Mouse (Mus musculus) stomach, embryonic 14.5 days (tissue): ENCODE results near the gene Cdk10. TPM values are rescaled to one million over a fixed set of nuclear protein-coding genes. Genes with fewer than 3 reads are reported as not detected.

Source experiments
- polyA plus RNA-seq: library from polyadenylated mRNA; unstranded; fragments of >200 nt; fragmentation: Nextera tagmentation; extraction: Ambion mirVana; gene quantifications from 2 replicates; pipeline ENCODE4 v1.2.1, GENCODE M21; 2014

Gene Cdk10
- polyA plus RNA-seq, 1 experiment from 2014 or later, result 37.5 TPM

Other genes with a start within 250 kb of the Cdk10 start
- 52.5 and 55.5 TPM in 2 replicates for gene Ankrd11, start 182.6 kb upstream of the Cdk10 start, polyA plus RNA-seq
- gene Spg7, start 161.9 kb upstream of the Cdk10 start, polyA plus RNA-seq, result 47.6 and 54.3 TPM in 2 replicates
- gene Rpl13, start 122.5 kb upstream of the Cdk10 start, polyA plus RNA-seq, result 1,772 and 1,775 TPM in 2 replicates
- 0.56 and 1.2 TPM in 2 replicates for gene Cpne7, start 107.5 kb upstream of the Cdk10 start, polyA plus RNA-seq
- 20.4 and 23.9 TPM in 2 replicates for gene Sult5a1, start 66.5 kb upstream of the Cdk10 start, polyA plus RNA-seq
- 1.1 and 1.7 TPM in 2 replicates for gene Dpep1, start 38.6 kb upstream of the Cdk10 start, polyA plus RNA-seq
- 90.6 and 106 TPM in 2 replicates for gene Chmp1a, start 12.1 kb upstream of the Cdk10 start, polyA plus RNA-seq
- gene Spata33, start 12.0 kb upstream of the Cdk10 start, polyA plus RNA-seq, result 4.1 and 5.7 TPM in 2 replicates
- gene Spata2l, start 11.4 kb downstream of the Cdk10 start, polyA plus RNA-seq, result 4.1 and 4.7 TPM in 2 replicates
- gene Zfp276, start 29.4 kb downstream of the Cdk10 start, polyA plus RNA-seq, result 21.8 and 23.2 TPM in 2 replicates
- gene Vps9d1, start 29.5 kb downstream of the Cdk10 start, polyA plus RNA-seq, result 26.5 and 29.7 TPM in 2 replicates
- gene Fanca, start 93.7 kb downstream of the Cdk10 start, polyA plus RNA-seq, result 29.4 and 33.6 TPM in 2 replicates
- 2.2 and 3.1 TPM in 2 replicates for gene Spire2, start 107.9 kb downstream of the Cdk10 start, polyA plus RNA-seq
- 161 and 177 TPM in 2 replicates for gene Tcf25, start 148.9 kb downstream of the Cdk10 start, polyA plus RNA-seq
- 0.10 TPM in 1 of 2 replicates, not detected in the other for gene Mc1r, start 182.3 kb downstream of the Cdk10 start, polyA plus RNA-seq
- 83.3 and 89.6 TPM in 2 replicates for gene Tubb3, start 186.6 kb downstream of the Cdk10 start, polyA plus RNA-seq
- gene Def8, start 198.7 kb downstream of the Cdk10 start, polyA plus RNA-seq, result 30.2 and 30.9 TPM in 2 replicates